In genomic region chr5:73775775-73776548, GRCm38 (mm10) we compare ENCODE assay signal across 19 mouse cellular contexts.
A peak's percentile ranks its signal among the peaks of the same experiment; 100 is the strongest.
DNase-seq lines count a peak whose midpoint lies in the region; ATAC-seq and TF ChIP-seq lines count a peak whose summit lies in the region.
"Had no signal": no experiment of that assay in that cellular context is flagged by ENCODE, and none has a peak within 500 bp of the region (broad histone marks: within the 10 kb centered on the region; RNA-seq: fewer than 3 reads in every experiment).

No protein-coding gene starts in this region.

- no peak overlapping the region for H3K4me2 ChIP-seq in midbrain, embryonic 13.5 days (replicated peaks)
- H3K4me2 ChIP-seq in intestine, embryonic 16.5 days (ENCODE audit: low read depth, low read length) = no peak overlapping the region
- no peak overlapping the region for H3K4me2 ChIP-seq in lung, embryonic 14.5 days
- no peak overlapping the region for H3K4me2 ChIP-seq in stomach, embryonic 14.5 days (replicated peaks; ENCODE audit: low read depth, low read length)
- H3K4me2 ChIP-seq in forebrain, embryonic 14.5 days (ENCODE audit: low read length) = no peak overlapping the region
- H3K4me2 ChIP-seq: heart, embryonic 12.5 days; hindbrain, embryonic 12.5 days; liver, embryonic 15.5 days; midbrain, embryonic 12.5 days had no signal

- H3K36me3 ChIP-seq in midbrain, embryonic 10.5 days = no peaks in the 10 kb centered on the region
- no peaks in the 10 kb centered on the region for H3K36me3 ChIP-seq in midbrain, embryonic 13.5 days
- H3K36me3 ChIP-seq in intestine, embryonic 16.5 days (ENCODE audit: control insufficient read depth, insufficient read depth, low read length) = no peaks in the 10 kb centered on the region
- H3K36me3 ChIP-seq in lung, embryonic 14.5 days (ENCODE audit: insufficient read depth) = no peaks in the 10 kb centered on the region
- no peaks in the 10 kb centered on the region for H3K36me3 ChIP-seq in stomach, embryonic 14.5 days (ENCODE audit: control insufficient read depth, insufficient read depth, low read length)
- no peaks in the 10 kb centered on the region for H3K36me3 ChIP-seq in forebrain, embryonic 14.5 days (ENCODE audit: control insufficient read depth, insufficient read depth, low read length)
- H3K36me3 ChIP-seq: heart, embryonic 12.5 days; hindbrain, embryonic 12.5 days; liver, embryonic 15.5 days; midbrain, embryonic 12.5 days had no signal

- WGBS in midbrain, embryonic 10.5 days = 64% methylated on average over 7 of the region's 7 CpGs
- WGBS in midbrain, embryonic 13.5 days = 43% methylated on average over 7 of the region's 7 CpGs
- WGBS in intestine, embryonic 16.5 days = 61% methylated on average over 7 of the region's 7 CpGs
- WGBS in lung, embryonic 14.5 days = 40% methylated on average over 7 of the region's 7 CpGs
- WGBS in stomach, embryonic 14.5 days = 38% methylated on average over 7 of the region's 7 CpGs
- 63% methylated on average over 7 of the region's 7 CpGs for WGBS in forebrain, embryonic 14.5 days

- peaks cover 11% of the 10 kb centered on the region for H3K9me3 ChIP-seq in midbrain, embryonic 10.5 days (replicated peaks)
- H3K9me3 ChIP-seq in midbrain, embryonic 13.5 days = peaks cover 12% of the 10 kb centered on the region
- H3K9me3 ChIP-seq in intestine, embryonic 16.5 days (ENCODE audit: control insufficient read depth, low read length) = no peaks in the 10 kb centered on the region
- H3K9me3 ChIP-seq in lung, embryonic 14.5 days (ENCODE audit: low read depth, low read length) = peaks cover 5% of the 10 kb centered on the region; the same call in 1 of the 2 replicates
- 0 out of 2 replicates have a peak, but pooled peaks cover 5% of the 10 kb centered on the region for H3K9me3 ChIP-seq in stomach, embryonic 14.5 days (ENCODE audit: control insufficient read depth, low read depth, low read length)
- no peaks in the 10 kb centered on the region for H3K9me3 ChIP-seq in forebrain, embryonic 14.5 days (replicated peaks; ENCODE audit: control insufficient read depth, low read length)
- H3K9me3 ChIP-seq: heart, embryonic 12.5 days; liver, embryonic 15.5 days had no signal

- H3K27me3 ChIP-seq in midbrain, embryonic 10.5 days (ENCODE audit: low read depth, poor library complexity, severe bottlenecking) = no peaks in the 10 kb centered on the region; the same call in 1 of the 2 replicates
- H3K27me3 ChIP-seq in midbrain, embryonic 13.5 days = no peaks in the 10 kb centered on the region
- H3K27me3 ChIP-seq in intestine, embryonic 16.5 days (replicated peaks; ENCODE audit: control insufficient read depth, insufficient read depth, low read length) = no peaks in the 10 kb centered on the region
- H3K27me3 ChIP-seq in lung, embryonic 14.5 days (ENCODE audit: insufficient read depth, low read length) = no peaks in the 10 kb centered on the region
- H3K27me3 ChIP-seq in stomach, embryonic 14.5 days (ENCODE audit: control insufficient read depth, insufficient read depth, low read length) = no peaks in the 10 kb centered on the region
- no peaks in the 10 kb centered on the region for H3K27me3 ChIP-seq in forebrain, embryonic 14.5 days (replicated peaks; ENCODE audit: control insufficient read depth, insufficient read depth, low read length)
- H3K27me3 ChIP-seq: heart, embryonic 12.5 days; hindbrain, embryonic 12.5 days; liver, embryonic 15.5 days; midbrain, embryonic 12.5 days had no signal

- no peak overlapping the region for H3K9ac ChIP-seq in midbrain, embryonic 13.5 days (replicated peaks)
- H3K9ac ChIP-seq in intestine, embryonic 16.5 days (ENCODE audit: low read depth, low read length) = no peak overlapping the region; the same call in 1 of the 2 replicates
- H3K9ac ChIP-seq in lung, embryonic 14.5 days = no peak overlapping the region
- H3K9ac ChIP-seq in stomach, embryonic 14.5 days (replicated peaks; ENCODE audit: low read depth, low read length) = no peak overlapping the region
- H3K9ac ChIP-seq in forebrain, embryonic 14.5 days (ENCODE audit: low read length) = no peak overlapping the region
- H3K9ac ChIP-seq: heart, embryonic 12.5 days; hindbrain, embryonic 12.5 days; liver, embryonic 15.5 days; midbrain, embryonic 12.5 days had no signal

- no peak overlapping the region for H3K4me3 ChIP-seq in midbrain, embryonic 10.5 days
- H3K4me3 ChIP-seq in midbrain, embryonic 13.5 days (replicated peaks) = no peak overlapping the region
- H3K4me3 ChIP-seq in intestine, embryonic 16.5 days (ENCODE audit: low read length) = no peak overlapping the region
- H3K4me3 ChIP-seq in lung, embryonic 14.5 days (ENCODE audit: low read depth, low read length) = no peak overlapping the region
- H3K4me3 ChIP-seq in stomach, embryonic 14.5 days (ENCODE audit: low read depth, low read length) = no peak overlapping the region
- H3K4me3 ChIP-seq in forebrain, embryonic 14.5 days (ENCODE audit: low read depth, low read length) = no peak overlapping the region
- H3K4me3 ChIP-seq: heart, embryonic 12.5 days; hindbrain, embryonic 12.5 days; liver, embryonic 15.5 days; midbrain, embryonic 12.5 days had no signal

- no peak for ATAC-seq in midbrain, embryonic 13.5 days
- no peak for ATAC-seq in intestine, embryonic 16.5 days
- peak; percentile 84 for ATAC-seq in lung, embryonic 14.5 days (ENCODE audit: insufficient read depth)
- ATAC-seq in stomach, embryonic 14.5 days (ENCODE audit: insufficient number of reproducible peaks, insufficient read depth, low FRiP score, low read depth) = no peak
- no peak for ATAC-seq in forebrain, embryonic 14.5 days

- no peak for TF ChIP-seq CTCF in lung, embryonic 14.5 days (IDR thresholded peaks at IDR 0.05; ENCODE audit: low read depth)

- no peak for DNase-seq in midbrain, embryonic 10.5 days (ENCODE audit: low spot score)
- DNase-seq in lung, embryonic 14.5 days = peak; percentile 87
- no peak for DNase-seq in forebrain, embryonic 14.5 days (ENCODE audit: low spot score)
- no peak for DNase-seq in spleen, postnatal 14 days (ENCODE audit: low spot score in 2 of 2)
- no peak for DNase-seq in cerebellum, postnatal 4 days (ENCODE audit: low spot score in 2 of 2)
- DNase-seq: adrenal gland, postnatal 25 days; cerebellum, adult 9-11 months; gastrocnemius, postnatal 25 days; kidney, adult 18-20 months; kidney, postnatal 36 days; right cerebral cortex, postnatal 25 days; thymus, postnatal 4 days had no signal

- peaks cover 23% of the 10 kb centered on the region for H3K4me1 ChIP-seq in midbrain, embryonic 10.5 days
- H3K4me1 ChIP-seq in midbrain, embryonic 13.5 days (replicated peaks) = peaks cover 3% of the 10 kb centered on the region; the same call in 1 of the 2 replicates
- H3K4me1 ChIP-seq in intestine, embryonic 16.5 days (ENCODE audit: control insufficient read depth, insufficient read depth, low read length) = peaks cover 6% of the 10 kb centered on the region; the same call in 1 of the 2 replicates
- H3K4me1 ChIP-seq in lung, embryonic 14.5 days (ENCODE audit: insufficient read depth) = 0 out of 2 replicates have a peak, but pooled peaks cover 4% of the 10 kb centered on the region
- peaks cover 18% of the 10 kb centered on the region for H3K4me1 ChIP-seq in stomach, embryonic 14.5 days (ENCODE audit: control insufficient read depth, insufficient read depth, low read length)
- no peaks in the 10 kb centered on the region for H3K4me1 ChIP-seq in forebrain, embryonic 14.5 days (ENCODE audit: control insufficient read depth, insufficient read depth, low read length)
- H3K4me1 ChIP-seq: hindbrain, embryonic 12.5 days; liver, embryonic 15.5 days; midbrain, embryonic 12.5 days had no signal

- H3K27ac ChIP-seq in midbrain, embryonic 10.5 days (replicated peaks) = peak overlapping the region; percentile 61; the same call in 1 of the 2 replicates
- no peak overlapping the region for H3K27ac ChIP-seq in midbrain, embryonic 13.5 days
- peak overlapping the region; percentile 61 for H3K27ac ChIP-seq in intestine, embryonic 16.5 days (ENCODE audit: low read length)
- H3K27ac ChIP-seq in lung, embryonic 14.5 days (ENCODE audit: low read depth) = peak overlapping the region; percentile 48
- H3K27ac ChIP-seq in stomach, embryonic 14.5 days (ENCODE audit: low read length) = peak overlapping the region; percentile 86
- H3K27ac ChIP-seq in forebrain, embryonic 14.5 days (ENCODE audit: low read depth, low read length) = no peak overlapping the region
- H3K27ac ChIP-seq: hindbrain, embryonic 12.5 days; liver, embryonic 15.5 days; midbrain, embryonic 12.5 days had no signal

Comparison
In these comparisons a context has a peak if more than half of its experiments do, and no peak if none do; other contexts are left out.
1. H3K27ac ChIP-seq: peak in midbrain, embryonic 10.5 days (single experiment), intestine, embryonic 16.5 days (single experiment), lung, embryonic 14.5 days (single experiment) and stomach, embryonic 14.5 days (single experiment); none in midbrain, embryonic 13.5 days (single experiment) and forebrain, embryonic 14.5 days (single experiment).